Mouse (Mus musculus) adrenal gland, postnatal 10 days (tissue): ENCODE results near the gene Cryba4. TPM values are rescaled to one million over a fixed set of nuclear protein-coding genes. Genes with fewer than 3 reads are reported as not detected.

Experiments
- DNase-seq: peaks from one replicate; pipeline ENCODE4 v3.0.0; 2021; ENCODE audit warnings: mixed read lengths
- long read RNA-seq, 2 experiments: library from polyadenylated mRNA; stranded (forward); transcript quantifications; one replicate each; pipeline ENCODE4 v2.0.0; 2021
- total RNA-seq, 2 experiments: library from RNA; stranded (reverse); gene quantifications; 2 replicates each; pipeline ENCODE4 v1.2.3; 2021

The Cryba4 gene
- total RNA-seq: 10 to 100 TPM in 1 of 2 experiments, 1 to 10 TPM in 1; 7.9 to 17.4 TPM
- long read RNA-seq, experiment 1, partial matches to known transcripts: 10 of 49 reads
- long read RNA-seq, experiment 1, other reads (novel, unspliced or antisense): 38 of 49 reads
- long read RNA-seq, experiment 2, partial matches to known transcripts: 10 of 19 reads
- long read RNA-seq, experiment 2, other reads (novel, unspliced or antisense): 8 of 19 reads

DNA sequence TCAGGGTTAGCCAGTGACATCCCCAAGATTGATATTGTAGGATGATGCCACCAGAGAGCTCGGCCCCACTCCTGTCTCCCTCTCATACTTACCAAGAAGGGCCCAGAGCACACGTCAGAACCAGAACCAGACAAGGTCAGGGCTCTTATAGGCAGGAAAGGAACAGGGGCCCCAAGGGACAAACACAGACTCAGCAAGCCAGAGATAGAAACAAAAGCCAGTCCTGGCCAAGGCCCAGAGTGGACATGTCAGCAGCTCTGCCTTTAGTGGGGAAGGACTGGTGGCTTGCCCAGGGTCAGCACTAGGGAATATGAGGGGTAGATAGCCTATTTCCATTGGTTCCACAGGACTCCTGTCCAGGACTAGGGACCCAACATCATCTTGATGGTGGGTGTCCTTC, at the start of gene Cryba4:
TSS of gene Cryba4 (minus strand) at position 119 of the 400 bp plus-strand sequence.
- DNase-seq: peak; percentile 73

DNA sequence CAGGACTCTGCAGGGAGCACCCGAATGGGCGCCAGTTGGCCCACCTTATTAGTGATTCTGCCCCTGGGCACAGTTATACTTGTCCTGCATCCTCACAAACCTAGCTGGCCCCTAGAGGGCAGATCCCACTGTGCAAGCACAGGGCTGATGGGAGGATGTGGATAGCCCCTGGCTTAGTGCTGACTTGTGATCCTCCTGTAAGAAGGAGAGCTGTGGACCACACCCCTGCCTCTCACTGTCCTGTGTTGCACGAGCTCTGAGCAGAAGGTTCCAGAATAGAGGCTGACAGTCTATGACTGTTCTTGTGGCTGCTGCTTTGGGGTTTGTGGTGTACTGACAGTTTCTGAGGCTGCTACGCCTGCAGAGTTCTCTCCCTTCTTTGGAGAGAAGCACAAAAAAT, 49.4 kb upstream of the Cryba4 start:
- no peak for DNase-seq

DNA sequence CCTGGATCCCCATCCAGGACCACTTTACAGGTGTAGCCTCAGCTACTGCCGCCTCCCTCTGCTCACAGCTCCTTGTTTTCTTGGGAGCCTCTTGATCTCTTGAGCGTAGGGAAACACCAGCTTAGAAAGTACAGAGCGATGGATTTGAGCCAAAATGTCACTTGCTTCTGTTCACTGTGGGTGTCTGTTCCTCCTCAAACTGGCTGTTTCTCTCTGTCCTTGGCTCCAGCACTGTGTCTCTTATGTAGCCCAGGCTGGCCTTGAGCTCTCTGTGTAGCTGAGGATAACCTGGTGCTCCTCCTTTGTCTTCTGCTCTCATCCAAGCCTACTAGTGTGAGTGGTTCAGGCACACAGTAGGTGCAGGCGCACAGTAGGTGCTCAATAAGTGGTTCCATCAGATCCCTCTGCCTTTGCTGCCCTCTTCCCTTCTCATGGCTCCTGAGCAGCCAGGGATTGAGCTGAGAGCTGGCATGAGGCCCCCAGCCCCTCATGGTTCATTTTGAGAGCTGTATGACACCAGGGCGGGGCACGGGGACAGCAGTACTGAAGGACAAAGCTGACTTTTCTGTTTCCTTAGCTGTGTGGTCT, 48.5 kb upstream of the Cryba4 start:
- no peak for DNase-seq

DNA sequence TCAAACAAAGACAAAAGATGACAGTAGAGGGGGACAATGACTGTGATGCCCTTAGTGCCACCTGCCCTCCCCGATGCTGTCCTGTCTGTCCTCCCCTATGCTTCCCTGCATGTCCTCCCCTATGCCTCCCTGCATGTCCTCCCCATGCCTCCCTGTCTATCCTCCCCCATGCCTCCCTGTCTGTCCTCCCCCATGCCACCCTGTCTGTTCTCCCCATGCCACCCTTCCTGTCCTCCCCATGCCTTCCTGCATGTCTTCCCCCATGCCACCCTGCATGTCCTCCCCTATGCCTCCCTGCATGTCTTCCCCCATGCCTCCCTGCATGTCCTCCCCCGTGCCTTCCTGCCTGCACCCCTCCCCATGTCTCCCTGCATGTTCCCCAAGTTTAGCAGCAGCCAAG, 47.8 kb upstream of the Cryba4 start:
- DNase-seq: no peak

DNA sequence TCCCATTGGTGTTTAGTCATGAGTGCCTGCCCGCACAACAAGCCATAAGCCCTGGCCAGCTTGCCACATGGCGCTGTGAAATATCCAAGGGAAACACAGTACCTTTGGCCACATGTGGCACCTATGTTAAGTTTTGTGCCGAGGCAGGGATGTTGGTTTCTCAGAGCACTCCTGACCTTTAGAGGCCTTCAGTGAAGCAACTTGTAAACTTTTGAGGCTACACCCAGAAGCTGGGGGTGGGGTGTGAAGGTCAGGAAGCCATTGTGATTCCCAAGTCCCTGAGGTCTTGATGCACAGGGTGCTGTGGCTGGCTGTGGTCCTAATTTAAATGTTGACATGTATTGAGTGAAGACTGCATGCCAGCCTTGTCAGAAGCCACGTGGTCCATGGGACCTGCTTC, 47.1 kb upstream of the Cryba4 start:
- DNase-seq: no peak

DNA sequence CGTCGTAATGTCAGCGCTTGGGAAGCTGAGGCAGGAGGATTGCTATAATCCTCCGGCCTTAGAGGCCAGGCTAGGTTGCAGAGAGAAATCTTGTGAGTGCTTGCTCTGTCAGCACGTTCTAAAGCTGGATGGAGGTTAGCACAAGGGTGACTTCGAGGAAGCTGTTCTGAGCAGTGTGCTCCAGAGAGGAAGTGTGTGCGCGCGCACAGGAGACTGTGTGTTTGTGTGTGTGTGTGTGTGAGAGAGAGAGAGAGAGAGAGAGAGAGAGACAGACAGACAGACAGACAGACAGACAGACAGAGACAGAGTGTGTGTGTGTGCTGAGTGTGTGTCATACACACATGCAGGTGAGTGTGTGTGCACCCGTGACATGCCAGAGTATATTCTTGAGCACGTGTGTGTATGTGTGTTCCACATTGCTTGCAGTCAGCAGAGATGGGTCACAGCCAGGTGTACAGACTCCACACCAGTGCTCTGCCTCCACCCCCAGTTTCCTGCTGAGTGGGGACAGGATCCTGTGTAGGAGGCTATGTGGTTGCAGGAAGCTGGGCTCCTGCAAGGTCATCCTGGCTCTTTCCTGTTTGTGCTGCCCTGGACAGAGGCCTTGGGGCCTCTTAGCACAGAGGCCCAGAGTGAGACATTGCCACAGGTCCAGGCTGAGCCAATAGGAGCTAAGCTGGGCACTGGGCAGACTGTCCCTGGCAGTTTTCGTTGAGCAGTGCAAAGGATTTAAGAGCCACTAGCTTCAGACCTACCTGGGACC, 46.1 kb upstream of the Cryba4 start:
- DNase-seq: peak; percentile 81

DNA sequence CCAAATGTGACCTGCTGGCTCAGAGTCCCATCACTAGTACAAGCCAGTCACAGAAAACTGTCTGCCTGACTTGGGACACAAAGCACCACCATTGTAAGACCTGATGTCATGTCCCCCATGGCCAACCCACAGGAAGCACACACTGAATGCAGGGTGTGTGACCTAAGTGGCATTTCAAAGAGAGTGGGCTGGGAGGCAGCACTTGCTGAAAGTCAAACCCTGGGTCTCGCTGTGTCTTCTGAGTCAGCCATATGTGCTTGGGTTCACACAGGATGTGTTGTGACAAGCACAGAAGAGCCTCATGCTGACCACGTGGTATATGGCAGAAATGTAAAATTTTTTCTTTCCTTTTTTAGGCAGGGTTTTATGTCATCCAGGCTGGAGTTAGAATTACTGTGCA, 44.9 kb upstream of the Cryba4 start:
- DNase-seq: no peak

DNA sequence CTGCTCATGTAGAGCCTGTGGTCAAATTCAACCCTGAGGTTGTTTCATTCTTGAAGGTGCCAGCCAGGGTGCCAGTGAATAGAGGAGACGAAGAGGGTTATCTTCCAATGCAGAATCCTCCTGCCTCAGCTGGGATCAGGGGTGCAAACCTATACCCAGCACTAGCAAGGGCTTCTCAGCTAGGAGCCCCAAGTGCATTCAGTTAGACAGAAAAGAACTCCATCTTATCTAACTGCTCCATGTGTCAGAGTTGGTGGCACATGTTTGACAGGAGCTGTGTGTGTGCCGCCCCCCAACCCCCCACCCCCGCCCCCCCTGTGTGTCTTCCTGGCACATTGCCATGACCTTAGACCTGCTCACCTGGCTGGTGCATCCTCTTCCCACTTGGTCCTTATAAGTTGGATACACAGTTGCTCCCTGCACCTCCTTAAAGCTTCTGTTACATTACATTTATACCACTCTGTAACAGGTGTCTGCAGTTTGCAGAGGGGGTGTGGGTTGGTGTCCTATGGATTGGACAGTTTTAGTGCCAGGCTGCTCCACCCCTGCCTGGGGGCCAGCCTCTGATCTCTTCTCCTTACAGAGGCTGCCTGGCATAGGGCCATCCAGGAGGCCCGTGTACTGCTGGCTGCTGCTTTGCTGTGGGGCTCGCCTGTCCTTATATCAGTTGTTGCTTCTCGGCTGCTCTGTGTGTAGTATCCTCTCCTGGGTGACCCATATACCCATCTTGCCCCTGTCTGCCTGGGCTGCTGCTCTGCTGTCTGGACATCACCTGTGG, 44.3 kb upstream of the Cryba4 start:
- no peak for DNase-seq

DNA sequence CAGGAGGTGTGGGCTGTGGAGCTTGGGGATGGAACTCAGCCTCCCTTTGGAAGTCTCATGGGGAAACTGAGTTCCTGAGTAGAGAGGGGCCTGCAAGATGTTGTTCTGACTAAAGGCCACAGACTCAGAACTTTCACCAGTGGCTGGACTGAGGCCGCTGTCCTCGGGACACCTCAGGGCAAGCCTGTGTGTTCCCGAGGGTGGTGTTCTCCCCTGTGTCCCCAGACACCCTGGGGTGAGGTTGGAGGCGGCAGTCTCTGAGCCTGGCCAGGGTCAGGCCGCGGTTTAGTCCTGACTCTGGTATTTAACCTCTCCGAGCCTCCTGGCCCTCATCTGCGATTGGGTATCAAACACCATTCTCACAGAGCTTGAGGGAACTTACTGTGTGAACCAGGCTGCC, 43.2 kb upstream of the Cryba4 start:
- no peak for DNase-seq

DNA sequence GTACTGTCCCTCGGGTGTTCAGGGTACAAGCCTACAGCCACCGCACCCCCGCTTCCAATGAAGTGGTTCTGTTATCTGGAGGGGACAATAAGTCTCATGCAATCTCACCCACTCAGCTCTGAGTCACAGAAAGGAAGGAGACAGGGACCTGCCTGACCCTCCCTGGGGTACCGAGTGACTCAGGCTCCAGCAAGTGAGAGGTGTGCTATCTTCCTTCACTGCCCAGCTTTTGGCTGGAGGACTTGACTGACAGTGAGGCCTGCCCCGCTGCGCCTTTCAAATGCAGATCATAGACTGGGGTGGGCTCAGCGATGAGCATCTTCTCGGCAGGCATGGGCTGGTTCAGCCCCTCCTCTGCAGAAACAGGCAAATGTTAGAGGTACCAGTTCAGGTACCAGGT, 42.8 kb upstream of the Cryba4 start:
- DNase-seq: no peak

DNA sequence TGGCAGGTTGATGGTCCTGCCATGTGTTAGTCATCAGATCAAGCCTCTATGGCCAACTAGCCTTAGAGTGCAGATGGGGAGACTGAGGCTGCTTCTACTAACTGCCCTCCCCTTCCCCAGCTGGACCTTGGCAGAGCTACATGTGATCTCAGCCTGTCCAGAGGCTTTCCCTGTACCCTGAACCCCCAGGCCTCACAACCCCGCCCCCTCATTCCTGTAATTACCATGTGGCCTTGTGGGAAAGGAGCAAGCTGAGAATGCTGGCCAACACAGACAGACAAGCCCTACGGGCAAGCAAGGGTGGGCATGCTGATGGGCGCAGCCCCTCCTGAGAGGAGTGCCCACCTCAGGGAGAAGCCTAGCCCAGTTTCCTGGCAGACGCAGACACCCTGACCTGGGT, 42.4 kb upstream of the Cryba4 start:
- DNase-seq: no peak

DNA sequence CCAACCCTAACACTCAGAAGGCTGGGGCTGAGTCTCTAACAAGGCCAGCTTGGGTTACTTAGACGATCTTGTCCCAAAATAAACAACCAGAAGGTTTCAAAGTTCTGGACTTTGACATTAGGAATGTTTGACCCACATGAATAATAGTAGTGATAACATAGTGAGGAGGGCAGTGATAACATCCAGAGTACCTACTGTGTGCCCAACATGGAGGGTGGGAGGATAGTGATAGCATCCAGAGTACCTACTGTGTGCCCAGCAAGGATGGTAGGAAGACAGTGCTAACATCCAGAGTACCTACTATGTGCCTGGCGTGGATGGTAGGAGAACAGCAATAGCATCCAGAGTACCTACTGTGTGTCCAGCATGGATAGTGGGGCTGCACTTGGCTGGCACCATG, 41.5 kb upstream of the Cryba4 start:
- DNase-seq: no peak

DNA sequence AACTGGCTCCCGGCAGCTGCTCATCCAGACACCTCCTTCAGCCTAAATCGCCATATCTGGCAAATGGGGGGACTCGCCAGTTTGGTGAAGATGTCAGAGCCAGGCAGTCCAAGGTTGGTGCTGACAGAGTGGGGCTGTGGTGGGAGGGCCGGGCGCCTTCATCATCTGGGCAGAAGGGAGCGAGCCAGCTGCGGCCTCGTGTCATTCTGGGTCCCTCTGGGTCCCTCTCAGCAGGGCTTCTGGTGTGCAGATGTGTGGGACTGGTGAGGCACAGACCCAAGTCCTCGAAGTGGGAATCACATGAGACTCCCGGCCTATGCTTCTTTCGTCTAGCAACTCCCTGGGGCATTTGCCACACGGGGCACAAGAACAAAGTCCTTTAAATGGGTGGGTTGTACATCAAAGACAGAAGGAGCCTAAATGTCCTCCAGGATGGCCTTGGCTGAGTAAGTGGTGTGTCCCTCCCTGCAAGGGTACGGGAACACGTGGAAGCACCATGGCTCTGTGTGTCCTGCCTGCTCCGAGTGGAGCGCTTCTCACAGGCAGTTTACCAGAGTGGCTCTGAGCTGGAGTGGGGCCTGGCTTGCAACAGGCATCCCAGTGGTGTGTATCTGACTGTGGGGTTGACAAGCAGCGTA, 40.1 kb upstream of the Cryba4 start:
- DNase-seq: peak; percentile 73

DNA sequence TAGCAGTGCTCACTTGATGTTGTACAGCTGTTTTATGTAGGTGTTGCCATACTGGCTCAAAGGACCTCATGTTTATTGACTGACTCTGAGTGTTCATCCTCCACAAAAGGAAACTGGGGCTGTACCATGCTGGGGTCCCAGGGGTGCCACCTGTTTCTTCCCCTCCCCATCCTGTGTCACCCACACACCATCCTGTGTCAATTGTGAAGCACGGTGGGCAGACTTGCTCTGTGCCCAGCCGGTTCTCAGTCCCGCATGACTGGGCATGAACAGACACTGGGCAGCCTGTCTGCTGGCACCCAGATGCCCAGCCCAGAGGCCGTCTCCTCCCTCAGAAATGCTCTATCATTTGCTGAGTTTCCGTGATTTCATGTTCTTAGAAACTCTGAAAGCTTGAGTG, 39.5 kb upstream of the Cryba4 start:
- no peak for DNase-seq

DNA sequence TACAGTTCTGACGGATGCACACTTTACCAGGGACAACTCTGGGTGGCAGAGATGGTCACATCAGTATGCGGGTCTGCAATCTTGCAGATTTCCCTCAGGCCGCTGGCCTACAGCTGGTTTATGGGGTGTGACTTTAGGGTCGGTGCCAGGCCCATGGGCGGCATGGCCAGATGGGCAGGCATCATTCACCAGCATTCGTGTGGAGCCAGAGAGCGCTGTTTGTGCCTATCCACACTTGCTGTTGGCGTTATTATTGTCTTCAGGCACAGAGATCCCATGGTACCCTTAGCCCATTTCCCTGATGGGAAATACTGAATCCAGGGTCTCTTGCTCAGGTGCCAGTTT, 38.2 kb upstream of the Cryba4 start:
- no peak for DNase-seq

DNA sequence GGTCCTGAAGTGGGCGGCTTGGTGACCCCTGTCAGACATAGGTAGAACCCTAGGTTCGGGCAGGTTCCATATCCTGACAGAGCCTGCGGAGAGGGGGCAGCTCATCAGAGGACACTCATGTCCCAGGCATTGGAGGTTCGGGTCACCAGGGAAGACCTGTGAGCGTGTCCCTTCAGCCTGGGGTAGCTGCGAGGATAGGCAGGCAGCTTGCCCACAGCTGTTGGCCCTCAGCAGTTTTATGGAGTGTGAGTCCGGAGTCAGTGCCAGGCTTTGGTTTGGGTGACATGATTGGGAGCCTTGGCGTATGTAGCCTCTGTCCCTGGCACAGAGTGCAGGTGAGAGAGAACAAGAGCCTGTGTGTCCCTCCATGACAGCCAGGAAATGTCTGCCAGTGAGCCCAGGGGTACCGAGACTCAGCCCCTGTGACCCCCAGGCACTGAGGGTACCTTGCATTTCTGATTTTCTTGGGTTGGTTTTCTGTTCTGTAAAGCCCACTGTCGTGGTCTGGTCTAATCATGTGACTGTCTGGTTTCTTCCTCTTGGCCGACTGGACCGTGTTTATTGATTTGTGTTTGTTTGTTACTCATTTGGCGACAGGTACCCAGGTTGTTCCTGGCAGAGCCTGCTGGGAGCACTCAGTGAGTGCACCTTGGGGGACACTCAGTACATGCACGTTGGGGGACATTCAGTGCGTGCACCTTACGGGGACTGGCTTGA, 37.7 kb upstream of the Cryba4 start:
- peak; percentile 78 for DNase-seq

DNA sequence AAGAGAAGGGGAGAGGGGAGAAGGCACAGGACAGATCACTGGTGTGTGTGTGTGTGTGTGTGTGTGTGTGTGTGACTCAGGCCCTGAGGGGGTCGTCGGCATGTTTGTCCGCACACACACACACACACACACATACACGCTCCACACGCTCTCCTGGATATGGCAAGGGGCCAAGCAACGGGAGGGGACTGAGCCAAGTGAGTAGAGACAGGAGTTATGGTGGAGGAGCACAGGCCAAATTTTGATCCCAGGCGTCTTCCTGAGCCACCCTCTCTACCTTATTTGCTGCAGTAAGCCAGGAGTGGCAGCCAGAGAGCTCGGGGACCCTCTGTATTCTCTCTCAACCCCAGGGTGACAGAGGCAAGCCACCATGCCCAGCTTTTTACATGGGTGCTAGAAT, 36.9 kb upstream of the Cryba4 start:
- DNase-seq: peak; percentile 81

DNA sequence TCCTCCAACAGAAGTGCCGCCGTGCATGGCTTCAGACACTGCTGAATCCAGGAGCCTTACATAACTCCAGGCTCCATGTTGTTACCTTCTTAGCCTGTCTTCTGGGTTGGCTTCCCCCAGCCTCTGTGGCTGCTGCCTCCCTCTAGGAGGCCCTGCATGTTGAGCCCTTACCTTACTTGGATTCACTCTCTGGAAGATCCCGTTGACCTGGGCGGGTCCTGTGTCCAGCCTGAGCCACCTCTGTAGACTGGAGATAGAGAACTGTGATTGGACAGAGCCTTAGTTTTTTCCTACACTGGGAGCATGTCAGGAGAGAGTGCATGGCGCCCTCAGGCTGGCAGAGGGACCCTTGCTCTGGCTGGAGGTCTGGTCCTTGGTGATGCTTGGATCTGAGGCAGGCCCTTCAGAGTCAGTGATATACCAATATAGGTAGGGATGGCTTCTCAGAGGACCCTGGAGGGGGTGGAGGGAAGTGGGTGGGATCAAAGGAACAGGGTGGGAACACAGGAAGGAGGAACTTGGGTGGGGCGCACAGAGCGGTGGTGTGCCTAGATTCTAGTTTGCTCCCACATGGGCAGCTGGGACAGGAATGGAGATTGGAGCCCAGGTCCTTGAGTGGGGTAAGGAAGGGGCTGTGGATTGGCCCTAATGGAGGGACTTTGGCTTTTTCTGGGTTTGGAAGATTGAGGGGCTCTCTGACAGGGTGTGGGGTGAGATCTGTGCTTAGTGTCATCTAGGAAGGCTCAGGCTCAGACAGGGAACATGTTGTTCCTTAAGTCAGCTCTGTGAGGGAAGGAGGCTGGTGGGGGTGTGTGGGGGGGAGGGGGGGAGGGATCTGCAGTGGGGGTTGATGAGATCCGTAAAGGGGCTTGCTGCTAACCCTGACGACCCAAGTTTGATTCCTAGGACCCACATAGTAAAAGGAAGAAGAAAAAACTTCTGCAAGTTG, 36.1 kb upstream of the Cryba4 start:
- DNase-seq: no peak

DNA sequence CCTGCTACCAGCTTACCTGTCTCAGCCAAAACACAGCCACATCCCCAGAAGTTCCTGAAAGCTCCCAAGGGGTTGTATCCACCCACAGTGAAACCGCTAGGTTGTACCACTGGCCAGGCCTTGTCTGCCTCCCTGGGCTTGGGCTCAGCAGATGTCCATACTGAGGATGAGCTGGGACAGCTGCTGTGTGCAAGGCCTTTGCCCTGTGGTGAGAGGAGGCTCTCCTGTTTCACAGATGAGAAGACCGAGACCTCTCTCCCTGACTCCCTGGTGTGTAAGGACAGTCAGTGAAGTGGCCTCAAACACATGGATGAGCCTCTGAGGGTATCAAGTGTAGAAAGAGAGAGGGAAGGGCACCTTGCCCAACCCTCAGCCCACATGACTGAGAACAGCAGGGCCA, 35.3 kb upstream of the Cryba4 start:
- no peak for DNase-seq

DNA sequence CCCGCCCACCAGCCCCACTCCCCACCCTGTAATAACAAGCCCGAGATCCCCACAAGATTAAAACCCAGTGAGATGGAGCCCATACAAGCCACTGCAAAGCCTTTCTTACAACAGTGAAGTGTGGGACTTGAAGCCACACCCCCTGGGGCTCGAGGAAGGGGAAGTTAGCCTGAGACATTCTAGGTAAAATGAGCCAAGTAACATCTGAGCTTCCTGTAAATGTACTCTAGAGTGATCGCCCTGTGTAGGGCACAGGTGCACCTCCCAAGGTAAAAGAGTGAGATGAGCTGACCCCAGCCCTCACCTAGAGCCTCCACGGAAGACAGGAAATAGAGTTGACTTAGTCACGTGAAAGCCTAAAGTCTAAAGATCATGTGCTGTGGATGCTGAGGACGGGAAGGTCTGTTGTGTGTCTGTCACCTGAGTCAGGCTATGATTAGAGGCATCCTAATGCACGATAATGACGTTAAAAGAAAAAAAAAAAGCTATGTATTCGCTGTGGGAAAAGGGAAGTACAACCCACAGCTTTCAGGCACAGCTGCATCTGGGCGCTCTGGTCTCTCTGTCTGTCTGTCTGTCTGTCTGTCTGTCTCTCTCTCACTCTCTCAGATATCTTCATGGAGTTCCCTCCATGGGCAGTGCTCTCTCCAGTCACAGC, 34.8 kb upstream of the Cryba4 start:
- DNase-seq: no peak
